ENCODE assay signal across 9 mouse cellular contexts in the genomic region with DNA sequence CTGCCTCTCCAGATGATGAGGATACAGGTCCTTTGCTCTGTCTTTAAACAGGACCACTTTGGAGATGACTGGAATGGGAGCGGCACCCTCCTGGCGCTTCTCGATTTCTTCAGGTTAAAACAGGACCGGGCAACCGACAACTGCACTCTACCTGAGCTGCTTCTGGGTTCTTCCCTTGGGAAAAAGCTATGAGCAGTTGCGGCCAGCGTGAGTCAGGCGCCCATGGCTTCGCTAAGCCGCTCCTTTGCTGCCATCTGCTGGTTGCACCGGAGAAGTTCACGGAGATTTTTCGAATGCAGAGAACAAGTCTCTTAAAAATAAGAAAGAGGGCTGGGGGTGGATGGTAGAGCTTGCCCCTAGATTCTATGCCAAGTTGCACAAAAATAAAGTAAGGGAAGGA. TPM values are rescaled to one million over a fixed set of nuclear protein-coding genes. Genes with fewer than 3 reads are reported as not detected.
A peak's percentile ranks its signal among the peaks of the same experiment; 100 is the strongest.
DNase-seq lines count a peak whose midpoint lies in the region; TF ChIP-seq lines count a peak whose summit lies in the region.
"Had no signal": no experiment of that assay in that cellular context is flagged by ENCODE, and none has a peak within 500 bp of the region (broad histone marks: within the 10 kb centered on the region; RNA-seq: fewer than 3 reads in every experiment).

No protein-coding gene starts in this region.

- TF ChIP-seq CTCF in lung, adult 2 months (IDR thresholded peaks at IDR 0.05; ENCODE audit: insufficient read depth, low read length): peak; percentile 89

- TF ChIP-seq POLR2A in lung, adult 2 months (IDR thresholded peaks at IDR 0.05; ENCODE audit: borderline replicate concordance, extremely low read depth, low read depth, low read length): no peak

- H3K36me3 ChIP-seq in ES-E14 (ENCODE audit: control insufficient read depth, insufficient read depth, low read length, poor library complexity, severe bottlenecking): no peaks in the 10 kb centered on the region
- H3K36me3 ChIP-seq: liver, embryonic 15.5 days had no signal

- H3K27ac ChIP-seq in ES-E14 (ENCODE audit: insufficient read depth, low read depth, low read length, poor library complexity, severe bottlenecking): no peak overlapping the region
- H3K27ac ChIP-seq: liver, embryonic 15.5 days had no signal

- no peaks in the 10 kb centered on the region for H3K9me3 ChIP-seq in ES-E14 (ENCODE audit: control insufficient read depth, insufficient read depth, low read depth, low read length)
- H3K9me3 ChIP-seq: liver, embryonic 15.5 days had no signal

- H3K4me3 ChIP-seq in ES-E14 (ENCODE audit: insufficient read depth in 1 of 2, low read depth in 1 of 2, low read length in 2 of 2, poor library complexity in 1 of 2, severe bottlenecking in 1 of 2): no peak overlapping the region
- no peak overlapping the region for H3K4me3 ChIP-seq in lung, adult 2 months (replicated peaks; ENCODE audit: extremely low read depth, low read depth, low read length)
- H3K4me3 ChIP-seq: liver, embryonic 15.5 days had no signal

- peak overlapping the region; percentile 2; the same call in 1 of the 2 replicates for H3K9ac ChIP-seq in ES-E14 (ENCODE audit: insufficient read depth, low read depth, low read length, poor library complexity, severe bottlenecking)
- H3K9ac ChIP-seq: liver, embryonic 15.5 days had no signal

- intact Hi-C loops in gastrocnemius, postnatal 14 days (cut with DNase I; ENCODE audit: low total_unique reads): loop anchor here (2.0 to 5.0 kb wide), 2 partner anchors 810 to 919 kb away; no protein-coding TSS in a partner anchor

- in situ Hi-C loops in ES-E14 (cut with MboI; ENCODE audit: low sequenced_read_pairs in 2 of 2, unreplicated experiment in 2 of 2): loop anchor here (10.0 to 25.0 kb wide), 3 partner anchors 386 to 904 kb away; no protein-coding TSS in a partner anchor

- peaks cover 0 to 17% of the 10 kb centered on the region in 2 experiments; a peak in 2 of 4 replicates for H3K4me1 ChIP-seq in ES-E14 (ENCODE audit: control insufficient read depth in 2 of 2, insufficient read depth in 2 of 2, low read length in 2 of 2, poor library complexity in 1 of 2)
- no peaks in the 10 kb centered on the region for H3K4me1 ChIP-seq in lung, adult 2 months (ENCODE audit: control insufficient read depth, insufficient read depth, low read length)
- H3K4me1 ChIP-seq: liver, embryonic 15.5 days had no signal

- WGBS in lung, adult 2 months: 2% methylated on average over 13 of the region's 13 CpGs

- peak; percentile 86 to 95 for DNase-seq in adrenal gland, adult (ENCODE audit: inconsistent age in 2 of 2, low spot score in 1 of 2)
- DNase-seq in adrenal gland, postnatal 4 days (ENCODE audit: low spot score in 2 of 2): no peak
- no peak for DNase-seq in ES-E14 (ENCODE audit: low read depth, low spot score)
- peak; percentile 84 to 89 for DNase-seq in cerebellum, postnatal 10 days
- DNase-seq in gastrocnemius, postnatal 14 days: peak; percentile 59
- DNase-seq in layer of hippocampus, adult 11-12 months (ENCODE audit: low spot score): peak; percentile 71
- peak; percentile 69 for DNase-seq in lung, adult 2 months
- peak; percentile 90 for DNase-seq in right cerebral cortex, postnatal 4 days

TF ChIP-seq in ES-E14, 5 proteins besides CTCF, POLR2A, EP300 and RAD21:
- TF ChIP-seq ZC3H11A (IDR thresholded peaks at IDR 0.05; ENCODE audit: borderline replicate concordance, low read depth, low read length) (peak; percentile 99), CHD2 (IDR thresholded peaks at IDR 0.05; ENCODE audit: low read depth, low read length) (no peak)

RNA-seq across cellular contexts. Expression of gene Tbx3, which starts 20.6 kb away (rescaled TPM):
- 100 to 1,000 TPM; 179 to 231 TPM for total RNA-seq in adrenal gland, postnatal 4 days (2021)
- total RNA-seq in ES-E14 (2012; rRNA removed): 30.5 and 47.9 TPM in 2 replicates
- 1 to 10 TPM; 6.5 to 9.4 TPM for total RNA-seq in gastrocnemius, postnatal 14 days (2021)
- 135 and 160 TPM in 2 replicates for polyA plus RNA-seq in lung, adult 2 months (2012; rRNA removed)

Comparison
In these comparisons a context has a peak if more than half of its experiments do, and no peak if none do; other contexts are left out.
1. DNase-seq: peak in adrenal gland, adult (2 of 2), cerebellum, postnatal 10 days (2 of 2), gastrocnemius, postnatal 14 days (single experiment), layer of hippocampus, adult 11-12 months (single experiment), lung, adult 2 months (single experiment) and right cerebral cortex, postnatal 4 days (single experiment); none in adrenal gland, postnatal 4 days (0 of 2) and ES-E14 (single experiment).